Mouse (Mus musculus): ENCODE results near the gene 1700092M07Rik.

Gene 1700092M07Rik

DNA sequence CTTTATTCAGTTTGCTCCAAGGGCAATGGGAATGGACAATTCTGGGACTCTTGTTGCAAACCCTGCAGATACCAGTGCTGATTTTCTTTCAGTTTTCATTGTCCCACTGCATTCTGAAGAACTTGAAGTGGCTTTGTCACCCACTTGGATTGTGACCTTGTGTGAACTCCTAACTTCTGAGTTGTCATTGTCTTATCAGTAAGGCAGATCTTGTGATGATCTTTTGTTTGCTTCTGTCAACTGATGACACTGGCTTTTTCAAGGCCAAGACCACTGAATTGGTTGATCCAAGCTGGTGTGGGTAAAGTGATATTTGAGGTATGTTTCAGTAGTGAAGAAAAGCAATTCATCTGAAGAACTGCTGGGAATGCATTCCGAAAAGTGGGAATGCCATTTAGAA, 4.9 kb downstream of the 1700092M07Rik start:
- DNase-seq = no peak

DNA sequence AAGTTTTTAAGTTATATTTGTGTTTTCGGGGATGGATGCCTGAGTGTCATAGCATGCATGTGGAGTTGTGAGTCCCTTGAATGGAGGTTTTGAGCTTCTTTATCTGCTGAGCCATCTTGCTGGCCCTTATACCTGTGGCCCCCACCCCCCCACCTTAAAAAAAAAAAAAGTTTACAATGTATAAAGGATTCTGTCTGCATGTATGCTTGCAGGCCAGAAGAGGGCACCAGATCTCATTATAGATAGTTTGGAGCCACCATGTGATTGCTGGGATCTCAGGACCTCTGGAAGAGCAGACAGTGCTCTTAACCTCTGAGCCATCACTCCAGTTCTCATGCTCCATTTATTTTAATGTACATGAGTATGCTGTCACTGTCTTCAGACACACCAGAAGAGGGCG, 6.8 kb downstream of the 1700092M07Rik start:
- no peak for DNase-seq

DNA sequence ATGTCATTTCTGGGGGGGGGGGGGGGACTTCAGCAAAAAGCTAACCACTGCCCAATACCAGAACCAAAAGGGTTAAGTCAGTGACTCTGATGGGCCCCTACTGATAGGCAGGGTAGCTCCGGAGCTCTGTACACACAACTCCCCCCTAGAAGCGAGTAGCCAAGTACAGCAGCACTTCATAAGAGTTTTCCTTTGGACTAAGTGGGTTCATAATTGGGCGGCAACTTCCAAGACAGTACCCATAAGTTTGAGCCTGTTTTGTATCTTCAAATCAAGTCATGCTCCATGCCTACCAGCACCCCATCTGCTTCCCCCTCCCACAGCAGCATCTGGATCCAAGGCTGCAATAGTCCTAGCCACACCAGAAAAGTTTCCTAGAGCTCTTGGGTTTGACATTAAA, 15.1 kb downstream of the 1700092M07Rik start:
- DNase-seq = no peak

DNA sequence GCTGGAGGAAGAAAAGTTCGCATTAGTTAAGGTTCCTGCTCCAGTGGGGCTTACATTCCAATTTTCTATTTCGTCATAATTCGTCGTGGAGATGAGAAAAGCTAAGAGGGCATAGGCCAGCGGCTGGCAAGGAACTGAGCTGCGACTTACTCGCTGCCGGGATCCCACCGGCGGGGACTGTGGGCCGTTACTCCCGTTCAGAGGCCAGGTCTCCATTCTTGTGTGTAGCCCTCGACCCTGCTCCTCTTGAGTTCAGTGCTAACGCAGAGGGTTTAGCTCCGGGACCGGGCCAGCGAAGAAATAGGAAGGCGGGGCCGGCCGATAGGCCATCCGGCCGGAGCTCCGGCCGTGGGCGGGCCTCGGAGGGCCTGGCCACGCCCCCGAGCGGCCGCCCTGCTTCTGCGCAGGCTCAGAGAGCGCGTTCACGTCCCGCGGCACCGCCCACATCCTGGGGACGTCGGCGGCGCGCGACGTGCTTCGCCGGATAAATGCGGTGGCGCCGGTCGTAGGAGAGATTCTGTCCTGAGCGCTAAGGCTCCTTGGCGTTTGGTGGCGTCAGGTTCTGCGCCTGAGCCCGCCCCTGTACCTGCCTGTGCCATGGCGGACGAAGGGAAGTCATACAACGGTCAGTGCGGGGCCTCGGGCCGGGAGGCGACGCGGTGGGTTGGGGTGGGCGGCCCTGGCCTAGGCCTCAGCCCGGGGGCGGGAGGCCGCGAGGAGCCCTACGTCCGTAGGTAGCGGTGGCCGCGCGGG, 16.3 kb downstream of the 1700092M07Rik start, which contains the start of gene Nxf1:
Gene Nxf1, plus strand, starts transcription at position 439 of the 753 bp plus-strand sequence.
- peak; percentile 89 to 94 for DNase-seq

DNA sequence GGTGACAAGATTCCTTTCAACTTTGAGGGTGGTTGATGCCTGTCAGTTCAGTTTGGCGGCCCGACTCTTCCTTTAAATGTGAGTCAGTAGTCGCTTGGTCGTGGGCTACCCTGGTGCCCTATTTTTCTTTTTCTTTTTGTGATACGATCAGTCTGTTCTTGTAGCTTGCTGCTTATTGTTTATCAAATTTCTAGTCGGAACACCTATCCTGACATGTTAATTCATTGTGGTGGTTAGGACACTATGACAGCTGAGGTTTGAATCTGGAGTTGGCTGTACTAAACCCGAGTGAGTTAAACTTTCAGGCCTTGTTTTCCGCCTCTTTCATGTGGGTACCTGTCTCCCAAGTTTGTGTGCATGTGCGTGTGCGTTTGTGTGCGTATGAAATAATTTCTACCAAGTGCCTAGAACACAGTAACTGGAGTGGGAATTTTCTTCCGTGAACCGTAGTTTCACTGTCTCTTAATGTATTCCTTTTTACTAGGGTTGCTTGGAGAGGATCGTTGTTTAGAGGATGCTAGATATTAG, 17.0 kb downstream of the 1700092M07Rik start:
- no peak for DNase-seq

DNA sequence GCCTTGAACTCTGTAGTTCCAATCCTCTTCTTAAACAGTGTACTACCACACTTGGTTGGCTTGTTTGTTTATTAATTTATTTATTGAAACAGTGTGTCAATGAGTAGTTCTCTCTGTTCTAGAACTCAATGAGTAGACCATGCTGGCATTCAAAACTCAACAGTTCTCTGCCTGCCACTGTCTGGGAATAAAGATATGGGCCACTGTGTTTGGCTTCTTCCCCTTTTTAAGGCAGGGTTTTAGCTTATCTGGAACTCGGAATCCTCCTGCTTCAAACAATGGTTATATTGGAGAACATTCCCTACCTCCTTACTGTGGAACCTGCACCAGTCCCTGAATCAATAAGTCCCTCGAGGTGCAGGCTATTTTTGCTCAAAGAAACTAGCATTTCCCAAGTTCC, 18.4 kb downstream of the 1700092M07Rik start:
- DNase-seq = no peak

DNA sequence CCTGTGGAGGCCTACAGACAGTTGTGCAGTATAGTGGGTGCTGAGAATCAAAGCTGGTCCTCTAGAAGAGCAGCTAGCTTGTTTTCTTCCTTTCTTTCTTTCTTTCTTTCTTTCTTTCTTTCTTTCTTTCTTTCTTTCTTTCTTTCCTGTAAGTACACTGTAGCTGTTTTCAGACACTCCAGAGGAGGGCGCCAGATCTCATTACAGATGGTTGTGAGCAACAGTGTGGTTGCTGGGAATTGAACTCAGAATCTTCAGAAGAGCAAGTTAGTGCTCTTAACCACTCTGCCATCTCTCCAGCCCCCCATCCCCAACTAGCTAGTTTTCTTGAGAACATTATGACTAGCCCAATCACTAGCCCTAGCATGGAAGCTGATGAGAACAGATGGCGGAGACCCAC, 20.2 kb downstream of the 1700092M07Rik start:
- DNase-seq = no peak

DNA sequence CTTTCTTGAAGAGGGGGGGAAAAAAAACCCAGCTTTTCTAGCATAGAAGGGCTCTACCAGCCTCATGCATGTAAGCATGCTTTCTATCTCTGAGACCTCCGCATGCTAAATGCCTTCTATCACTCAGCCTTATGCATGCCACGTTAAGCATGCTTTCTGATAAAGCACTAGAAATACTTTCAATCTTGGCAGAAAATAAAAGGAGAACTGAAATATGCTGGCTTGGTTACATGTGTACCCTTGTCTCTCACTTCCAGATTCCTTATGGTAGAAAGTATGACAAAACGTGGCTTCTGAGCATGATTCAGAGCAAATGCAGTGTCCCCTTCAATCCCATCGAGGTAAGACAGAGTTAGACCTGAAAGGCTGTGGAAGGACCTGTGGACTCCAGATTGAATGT, 22.8 kb downstream of the 1700092M07Rik start:
- DNase-seq = no peak

DNA sequence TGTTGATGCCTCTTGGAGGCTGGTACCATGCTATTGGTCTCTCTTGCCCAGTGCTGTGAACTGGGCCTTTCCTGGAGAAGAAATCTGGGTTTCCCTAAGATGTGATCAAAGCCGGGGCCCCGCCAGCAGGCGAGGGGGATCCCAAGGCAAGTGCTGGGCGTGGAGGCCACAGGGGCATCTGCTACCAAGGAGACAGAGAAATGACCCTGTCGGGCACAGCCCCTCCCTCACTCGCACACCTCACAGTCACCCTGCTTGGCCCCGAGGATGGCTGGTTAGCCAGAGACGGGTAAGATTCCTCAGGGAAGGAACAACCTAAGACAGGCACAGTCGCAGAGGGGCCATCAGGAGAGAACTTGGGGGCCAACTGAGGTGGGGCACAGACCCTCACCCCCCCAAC, 25.0 kb downstream of the 1700092M07Rik start:
- DNase-seq = no peak

DNA sequence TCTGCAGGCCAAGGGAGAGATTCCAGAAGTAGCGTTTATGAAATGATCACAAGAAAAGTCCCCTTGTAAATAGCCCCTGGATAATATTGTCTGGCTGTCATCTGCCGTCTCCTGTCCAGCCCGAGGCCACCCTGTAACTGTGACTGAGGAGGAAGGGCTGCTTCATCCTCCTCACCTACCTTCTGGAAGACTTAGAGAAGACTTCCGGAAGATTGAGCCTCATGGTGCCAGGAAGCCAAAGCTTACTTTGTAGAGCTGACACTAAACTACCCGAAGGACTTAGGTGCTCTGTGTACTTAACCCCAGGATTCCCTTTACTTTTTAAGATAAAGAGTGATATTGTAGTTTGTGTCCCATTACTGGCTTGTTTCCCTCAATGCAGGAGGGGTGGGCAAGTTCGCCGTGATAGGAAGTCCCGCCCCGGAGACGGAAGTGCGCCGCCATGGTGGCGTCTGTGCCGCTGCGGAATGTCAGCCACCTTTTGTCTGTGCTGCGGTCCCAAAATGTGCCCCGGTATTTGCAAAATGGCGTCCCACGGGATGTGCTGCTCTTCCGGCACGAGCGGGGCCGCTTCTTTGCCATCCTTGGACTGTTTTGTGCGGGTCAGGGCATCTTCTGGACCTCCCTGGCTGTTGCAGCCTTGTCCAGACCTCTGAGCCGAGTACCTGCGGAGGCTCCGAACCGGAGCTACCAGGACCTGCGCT, 30.2 kb downstream of the 1700092M07Rik start, which contains the start of gene Tmem223:
Gene Tmem223, plus strand, starts transcription at position 430 of the 704 bp plus-strand sequence.
- peak; percentile 82 to 86 for DNase-seq

DNA sequence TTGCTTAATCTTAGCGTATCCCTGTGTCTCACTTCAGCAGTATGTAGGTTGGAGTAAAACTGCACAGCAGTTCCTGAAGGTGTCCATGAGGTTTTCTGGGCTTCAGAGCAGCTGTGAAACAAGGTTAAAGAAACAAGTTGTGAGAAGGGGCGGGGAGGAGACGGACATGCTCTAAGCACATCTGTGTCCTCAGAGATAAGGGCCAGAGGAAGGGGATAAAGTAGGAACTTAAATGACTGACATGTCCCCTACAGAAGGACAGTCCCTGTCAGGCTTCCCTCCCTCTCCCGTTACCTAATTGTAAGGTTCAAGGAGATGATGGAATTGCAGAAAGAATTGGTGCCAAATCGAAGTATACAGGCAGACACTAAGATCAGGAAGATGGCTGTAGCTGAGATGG, 32.5 kb downstream of the 1700092M07Rik start:
- no peak for DNase-seq

DNA sequence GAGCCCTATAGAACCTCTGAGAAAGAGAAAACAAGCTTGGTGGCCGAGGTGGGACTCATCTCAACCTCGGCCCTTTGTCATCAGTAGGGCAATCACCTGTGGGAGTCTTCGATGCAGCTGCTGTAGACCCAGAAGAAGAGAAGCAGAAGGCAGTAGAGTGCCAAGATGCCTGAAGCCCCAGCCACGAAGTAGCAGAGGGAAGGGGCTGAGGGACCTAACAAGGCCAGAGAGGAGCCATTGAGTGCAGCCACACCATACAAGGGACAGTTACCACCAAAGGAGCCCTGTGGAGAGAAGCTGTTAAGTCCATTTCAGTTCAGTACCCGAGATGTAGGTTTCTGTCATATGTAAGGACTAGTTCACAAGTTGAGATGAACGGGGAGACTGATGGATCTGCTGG, 32.9 kb downstream of the 1700092M07Rik start:
- DNase-seq = no peak

DNA sequence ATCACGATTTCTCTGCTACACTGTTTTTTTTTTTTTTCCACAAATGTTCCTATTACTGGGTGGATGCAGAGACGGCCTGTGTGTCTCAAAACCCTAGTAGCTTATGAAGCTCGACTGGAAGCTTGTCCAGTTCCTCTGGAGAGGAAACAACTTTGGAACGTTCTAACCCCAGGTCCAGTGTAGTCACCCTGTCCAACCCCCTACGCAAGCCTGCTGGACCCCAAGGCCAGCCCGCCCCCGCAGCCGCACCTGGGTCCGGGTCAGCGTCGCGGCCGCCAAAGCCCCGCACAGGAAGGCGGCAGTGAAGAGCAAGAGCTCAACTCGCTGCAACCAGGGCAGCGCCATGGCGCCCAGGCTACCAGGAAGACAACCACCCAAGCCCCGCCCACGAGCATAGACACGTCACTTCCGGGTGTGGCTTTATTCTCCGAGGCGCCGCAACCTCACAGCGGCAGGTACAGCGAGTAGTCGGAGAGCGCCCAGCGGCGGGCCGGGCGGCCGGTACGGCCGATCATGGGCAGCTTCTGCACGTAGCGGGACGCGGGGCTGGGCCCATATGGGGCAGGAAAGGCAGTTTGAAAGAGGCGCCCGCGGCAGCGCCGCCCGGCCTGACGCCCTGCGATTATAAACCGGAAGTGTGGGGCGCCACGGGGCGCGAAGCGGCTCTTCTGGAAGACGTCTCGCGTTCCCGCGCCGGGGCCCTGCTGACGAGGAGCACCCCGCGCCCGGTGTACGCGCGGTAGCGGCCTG, 33.7 kb downstream of the 1700092M07Rik start, which contains the start of gene Tmem179b:
Gene Tmem179b, minus strand, starts transcription at position 382 of the 750 bp plus-strand sequence.
- peak; percentile 97 to 98 for DNase-seq

DNA sequence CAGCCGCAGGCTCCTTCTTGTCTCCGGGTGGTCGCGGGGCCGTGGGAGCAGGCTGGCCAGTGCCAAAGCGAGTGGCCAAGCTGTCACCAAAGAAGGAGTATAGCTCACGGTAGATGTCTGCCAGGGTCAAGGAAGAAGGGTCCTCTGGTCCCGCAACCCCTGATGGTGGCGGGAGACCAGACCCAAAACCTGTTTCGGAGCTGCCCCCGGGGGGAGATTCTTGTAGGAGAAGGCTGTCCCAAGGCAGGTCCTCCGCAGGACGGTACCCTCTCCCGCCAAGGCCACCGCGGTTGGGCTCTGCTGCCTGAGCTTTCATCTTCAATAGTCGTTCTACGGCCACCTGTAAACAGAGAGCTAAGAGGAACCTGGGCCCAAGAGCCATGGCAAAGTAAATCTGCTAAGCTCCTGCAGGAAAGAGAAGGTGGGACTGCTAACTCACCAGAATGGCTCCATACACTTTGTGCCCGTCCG, 34.5 kb downstream of the 1700092M07Rik start:
- no peak for DNase-seq

DNA sequence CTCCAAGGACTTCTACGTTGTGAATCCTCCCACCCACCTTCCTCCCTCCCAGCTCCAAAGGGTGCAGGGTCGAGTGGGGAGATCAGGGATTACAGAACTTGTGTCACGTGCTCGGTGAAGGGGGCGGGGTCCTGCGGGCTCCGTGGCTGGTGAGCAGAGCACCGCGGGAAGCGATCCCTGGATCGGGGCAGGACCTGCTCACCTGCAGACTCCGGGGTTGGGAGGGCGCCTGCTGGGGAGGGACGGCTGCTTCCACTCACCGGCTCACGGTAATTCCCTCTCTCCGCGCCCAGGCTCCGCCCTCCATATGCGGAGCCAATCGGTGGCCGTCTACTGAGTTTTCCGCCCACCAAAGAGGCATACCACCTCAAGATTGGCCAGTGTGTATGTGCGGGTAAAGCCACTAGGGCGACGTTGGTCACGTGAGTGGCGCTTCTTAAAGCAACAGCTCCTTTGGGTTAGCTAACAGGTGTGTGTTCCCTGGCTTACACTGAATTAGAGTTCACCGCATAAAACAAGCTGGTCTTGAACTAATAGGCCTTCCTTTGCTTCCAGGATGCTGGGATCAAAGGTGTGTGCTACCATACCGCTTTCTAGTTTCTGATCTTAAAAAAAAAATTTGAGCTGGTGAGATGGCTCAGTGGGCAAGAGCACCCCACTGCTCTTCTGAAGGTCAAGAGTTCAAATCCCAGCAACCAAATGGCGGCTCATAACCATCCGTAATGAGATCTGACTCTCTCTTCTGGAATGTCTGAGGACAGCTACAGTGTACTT, 45.7 kb downstream of the 1700092M07Rik start, which contains the start of gene Taf6l:
Gene Taf6l, minus strand, starts transcription at position 410 of the 774 bp plus-strand sequence.
- DNase-seq = peak; percentile 89 to 91

DNA sequence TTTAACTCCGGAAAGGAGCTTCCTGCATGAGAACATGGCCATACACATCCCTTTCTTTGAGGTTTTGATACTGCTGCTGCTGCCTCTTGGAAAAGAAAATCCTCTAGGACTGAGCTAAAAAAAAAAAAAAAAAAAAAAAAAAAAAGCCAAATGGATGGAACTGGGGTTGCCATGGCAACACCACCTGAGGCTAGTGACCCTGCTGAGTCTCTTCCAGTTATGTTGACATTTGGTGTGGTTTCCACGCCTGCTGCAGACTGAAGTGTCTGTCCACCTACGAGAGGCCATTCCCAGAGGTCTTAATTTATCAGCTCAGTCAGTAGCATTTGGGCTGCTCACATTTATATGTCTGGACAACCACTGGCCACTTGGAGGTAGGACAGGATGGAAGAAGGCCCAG, 48.0 kb downstream of the 1700092M07Rik start:
- DNase-seq = peak; percentile 37 to 39

DNA sequence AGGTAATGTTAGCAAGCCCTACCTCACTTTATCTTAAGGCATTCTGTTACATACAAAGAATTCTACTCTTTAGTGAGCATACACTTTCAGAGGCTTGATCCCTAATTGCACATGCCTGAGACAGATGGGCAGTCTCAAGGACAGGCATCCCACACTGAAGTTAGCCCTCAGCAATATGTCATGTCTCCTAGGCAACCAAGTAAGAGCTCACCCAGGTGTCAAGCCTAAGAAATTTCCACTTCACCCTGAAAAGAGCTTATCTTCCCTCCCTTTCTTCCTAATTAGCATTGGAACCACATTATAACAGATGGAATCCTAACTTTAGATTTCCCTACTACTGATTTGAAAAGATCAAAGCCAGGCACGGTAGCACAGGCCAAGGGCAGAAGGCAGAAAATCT, 48.7 kb downstream of the 1700092M07Rik start:
- no peak for DNase-seq

DNA sequence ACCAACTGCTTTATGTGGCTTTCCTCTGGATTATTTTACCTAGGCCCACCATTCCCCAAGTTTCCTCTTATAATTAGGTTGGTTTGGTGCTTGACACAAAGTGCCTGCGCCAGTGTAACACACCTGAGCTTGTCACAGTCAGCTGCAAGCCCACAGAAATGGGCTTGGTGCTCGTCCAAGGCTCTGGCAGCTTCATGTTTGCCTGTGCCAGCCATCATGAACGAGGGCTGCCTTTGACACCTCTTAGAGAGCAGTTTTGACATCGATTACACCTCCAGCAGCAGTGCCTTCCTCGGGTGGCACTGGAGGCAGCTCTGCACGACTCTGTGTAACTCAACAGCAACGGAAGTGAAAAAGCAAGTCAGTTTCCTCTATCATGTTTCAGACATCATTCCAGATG, 49.7 kb downstream of the 1700092M07Rik start:
- no peak for DNase-seq
